Comparison of ENCODE assay signal across 24 mouse cellular contexts in the genomic region with DNA sequence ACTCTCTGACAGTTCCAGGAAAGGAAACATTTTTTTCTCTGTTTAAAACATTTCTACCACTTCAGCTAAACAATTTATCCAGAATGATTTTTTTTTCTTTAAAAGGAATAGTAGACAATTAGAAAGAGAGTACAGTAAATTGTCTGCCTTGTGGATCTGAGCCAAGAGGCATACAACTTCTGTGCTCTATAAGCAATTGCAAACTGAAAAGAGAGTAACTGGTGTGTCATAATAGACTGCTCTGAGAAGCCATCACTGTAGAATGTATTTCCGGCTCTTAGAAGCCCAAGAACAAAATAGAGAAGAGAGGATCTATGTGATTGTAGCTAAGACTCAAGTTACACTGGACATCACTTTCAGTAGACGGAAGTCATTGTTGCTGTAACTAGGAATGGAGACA.
A peak's percentile ranks its signal among the peaks of the same experiment; 100 is the strongest.
DNase-seq lines count a peak whose midpoint lies in the region; ATAC-seq and TF ChIP-seq lines count a peak whose summit lies in the region.
"Had no signal": no experiment of that assay in that cellular context is flagged by ENCODE, and none has a peak within 500 bp of the region (broad histone marks: within the 10 kb centered on the region; RNA-seq: fewer than 3 reads in every experiment).

No protein-coding gene starts in this region.

- peaks cover 22% of the 10 kb centered on the region for H3K4me1 ChIP-seq in intestine, embryonic 14.5 days (replicated peaks; ENCODE audit: control insufficient read depth, insufficient read depth, low read length)
- H3K4me1 ChIP-seq in intestine, postnatal 0 days (replicated peaks; ENCODE audit: control insufficient read depth, insufficient read depth, low read length): no peaks in the 10 kb centered on the region
- H3K4me1 ChIP-seq in lung, embryonic 14.5 days (ENCODE audit: insufficient read depth): peaks cover 13% of the 10 kb centered on the region
- peaks cover 2% of the 10 kb centered on the region; the same call in 1 of the 2 replicates for H3K4me1 ChIP-seq in stomach, embryonic 15.5 days
- H3K4me1 ChIP-seq in stomach, postnatal 0 days (replicated peaks; ENCODE audit: control insufficient read depth, insufficient read depth): no peaks in the 10 kb centered on the region
- no peaks in the 10 kb centered on the region; the same call in 1 of the 2 replicates for H3K4me1 ChIP-seq in intestine, embryonic 16.5 days (ENCODE audit: control insufficient read depth, insufficient read depth, low read length)
- no peaks in the 10 kb centered on the region for H3K4me1 ChIP-seq in hindbrain, embryonic 11.5 days (replicated peaks; ENCODE audit: control insufficient read depth, insufficient read depth, low read length)

- WGBS in intestine, embryonic 14.5 days: 43% methylated on average over 2 of the region's 2 CpGs
- WGBS in intestine, postnatal 0 days: 76% methylated on average over 2 of the region's 2 CpGs
- WGBS in lung, embryonic 14.5 days: 36% methylated on average over 2 of the region's 2 CpGs
- WGBS in stomach, embryonic 15.5 days: 56% methylated on average over 2 of the region's 2 CpGs
- WGBS in stomach, postnatal 0 days: 66% methylated on average over 2 of the region's 2 CpGs
- 60% methylated on average over 2 of the region's 2 CpGs for WGBS in intestine, embryonic 16.5 days
- 94% methylated on average over 2 of the region's 2 CpGs for WGBS in hindbrain, embryonic 11.5 days

- 0 out of 2 replicates have a peak overlapping the region, but pooled peaks have one; percentile 54 for H3K27ac ChIP-seq in intestine, embryonic 14.5 days (ENCODE audit: low read depth)
- no peak overlapping the region for H3K27ac ChIP-seq in intestine, postnatal 0 days (ENCODE audit: low read depth, low read length)
- no peak overlapping the region; the same call in 1 of the 2 replicates for H3K27ac ChIP-seq in lung, embryonic 14.5 days (ENCODE audit: low read depth)
- H3K27ac ChIP-seq in stomach, embryonic 15.5 days: peak overlapping the region; percentile 41; the same call in 1 of the 2 replicates
- no peak overlapping the region for H3K27ac ChIP-seq in stomach, postnatal 0 days (replicated peaks)
- peak overlapping the region; percentile 51; the same call in 1 of the 2 replicates for H3K27ac ChIP-seq in intestine, embryonic 16.5 days (ENCODE audit: low read length)
- H3K27ac ChIP-seq in hindbrain, embryonic 11.5 days (ENCODE audit: low read depth, low read length): no peak overlapping the region
- H3K27ac ChIP-seq: embryonic facial prominence, embryonic 13.5 days; embryonic facial prominence, embryonic 15.5 days; forebrain, embryonic 10.5 days; forebrain, embryonic 13.5 days; forebrain, embryonic 15.5 days had no signal

- no peak for ATAC-seq in intestine, embryonic 14.5 days (replicated peaks; ENCODE audit: low FRiP score, low TSS enrichment, low read depth)
- ATAC-seq in intestine, postnatal 0 days: no peak
- ATAC-seq in lung, embryonic 14.5 days (ENCODE audit: insufficient read depth): no peak
- no peak for ATAC-seq in stomach, embryonic 15.5 days (ENCODE audit: insufficient read depth, low FRiP score, low read depth)
- no peak for ATAC-seq in stomach, postnatal 0 days (ENCODE audit: low FRiP score, low TSS enrichment)
- ATAC-seq in intestine, embryonic 16.5 days: no peak
- ATAC-seq in hindbrain, embryonic 11.5 days (ENCODE audit: low FRiP score): no peak
- ATAC-seq: forebrain, embryonic 13.5 days; forebrain, embryonic 15.5 days had no signal

- H3K9ac ChIP-seq in intestine, embryonic 14.5 days (ENCODE audit: low read length): no peak overlapping the region
- no peak overlapping the region for H3K9ac ChIP-seq in intestine, postnatal 0 days (ENCODE audit: low read depth, low read length)
- no peak overlapping the region for H3K9ac ChIP-seq in lung, embryonic 14.5 days
- H3K9ac ChIP-seq in stomach, embryonic 15.5 days: no peak overlapping the region
- no peak overlapping the region for H3K9ac ChIP-seq in stomach, postnatal 0 days (ENCODE audit: low read length)
- no peak overlapping the region for H3K9ac ChIP-seq in intestine, embryonic 16.5 days (ENCODE audit: low read depth, low read length)
- H3K9ac ChIP-seq in hindbrain, embryonic 11.5 days (ENCODE audit: low read depth, low read length): no peak overlapping the region
- H3K9ac ChIP-seq: embryonic facial prominence, embryonic 13.5 days; embryonic facial prominence, embryonic 15.5 days; forebrain, embryonic 13.5 days; forebrain, embryonic 15.5 days had no signal

- no peak overlapping the region for H3K4me2 ChIP-seq in intestine, embryonic 14.5 days (ENCODE audit: low read length)
- no peak overlapping the region for H3K4me2 ChIP-seq in intestine, postnatal 0 days (replicated peaks; ENCODE audit: low read depth)
- no peak overlapping the region for H3K4me2 ChIP-seq in lung, embryonic 14.5 days
- no peak overlapping the region for H3K4me2 ChIP-seq in stomach, embryonic 15.5 days
- no peak overlapping the region for H3K4me2 ChIP-seq in stomach, postnatal 0 days (replicated peaks; ENCODE audit: low read depth)
- no peak overlapping the region for H3K4me2 ChIP-seq in intestine, embryonic 16.5 days (ENCODE audit: low read depth, low read length)
- no peak overlapping the region for H3K4me2 ChIP-seq in hindbrain, embryonic 11.5 days (replicated peaks; ENCODE audit: low read depth, low read length)
- H3K4me2 ChIP-seq: embryonic facial prominence, embryonic 13.5 days; embryonic facial prominence, embryonic 15.5 days; forebrain, embryonic 13.5 days; forebrain, embryonic 15.5 days had no signal

- H3K9me3 ChIP-seq in intestine, embryonic 14.5 days (ENCODE audit: control insufficient read depth, low read length): no peaks in the 10 kb centered on the region
- H3K9me3 ChIP-seq in intestine, postnatal 0 days (ENCODE audit: control insufficient read depth): no peaks in the 10 kb centered on the region
- H3K9me3 ChIP-seq in lung, embryonic 14.5 days (ENCODE audit: low read depth, low read length): no peaks in the 10 kb centered on the region
- H3K9me3 ChIP-seq in stomach, embryonic 15.5 days: no peaks in the 10 kb centered on the region
- H3K9me3 ChIP-seq in stomach, postnatal 0 days (ENCODE audit: control insufficient read depth, low read length): no peaks in the 10 kb centered on the region
- H3K9me3 ChIP-seq in intestine, embryonic 16.5 days (ENCODE audit: control insufficient read depth, low read length): no peaks in the 10 kb centered on the region
- H3K9me3 ChIP-seq in hindbrain, embryonic 11.5 days (ENCODE audit: control insufficient read depth, low read length): no peaks in the 10 kb centered on the region
- H3K9me3 ChIP-seq: embryonic facial prominence, embryonic 15.5 days; forebrain, embryonic 13.5 days; forebrain, embryonic 15.5 days had no signal

- H3K4me3 ChIP-seq in intestine, embryonic 14.5 days (ENCODE audit: low read depth, low read length): no peak overlapping the region
- H3K4me3 ChIP-seq in intestine, postnatal 0 days (ENCODE audit: low read depth, low read length): no peak overlapping the region
- no peak overlapping the region for H3K4me3 ChIP-seq in lung, embryonic 14.5 days (ENCODE audit: low read depth, low read length)
- no peak overlapping the region for H3K4me3 ChIP-seq in stomach, embryonic 15.5 days (replicated peaks)
- no peak overlapping the region for H3K4me3 ChIP-seq in stomach, postnatal 0 days (ENCODE audit: low read depth, low read length)
- no peak overlapping the region for H3K4me3 ChIP-seq in intestine, embryonic 16.5 days (ENCODE audit: low read length)
- no peak overlapping the region for H3K4me3 ChIP-seq in hindbrain, embryonic 11.5 days (ENCODE audit: low read depth, low read length)
- H3K4me3 ChIP-seq: embryonic facial prominence, embryonic 13.5 days; embryonic facial prominence, embryonic 15.5 days; erythroblast, embryonic 14.5 days; forebrain, embryonic 10.5 days; forebrain, embryonic 13.5 days; forebrain, embryonic 15.5 days had no signal

- TF ChIP-seq CTCF in intestine, postnatal 0 days (IDR thresholded peaks at IDR 0.05; ENCODE audit: low read depth): no peak
- TF ChIP-seq CTCF in lung, embryonic 14.5 days (IDR thresholded peaks at IDR 0.05; ENCODE audit: low read depth): no peak
- no peak for TF ChIP-seq CTCF in stomach, postnatal 0 days (IDR thresholded peaks at IDR 0.05; ENCODE audit: low read depth)

- no peak for TF ChIP-seq EP300 in stomach, postnatal 0 days (optimal IDR thresholded peaks at IDR 0.05)

- H3K27me3 ChIP-seq in intestine, embryonic 14.5 days (replicated peaks; ENCODE audit: control insufficient read depth, insufficient read depth, low read length): no peaks in the 10 kb centered on the region
- no peaks in the 10 kb centered on the region for H3K27me3 ChIP-seq in intestine, postnatal 0 days (replicated peaks; ENCODE audit: control insufficient read depth, insufficient read depth, low read length)
- H3K27me3 ChIP-seq in lung, embryonic 14.5 days (ENCODE audit: insufficient read depth, low read length): no peaks in the 10 kb centered on the region
- no peaks in the 10 kb centered on the region for H3K27me3 ChIP-seq in stomach, embryonic 15.5 days (replicated peaks)
- H3K27me3 ChIP-seq in stomach, postnatal 0 days (ENCODE audit: control insufficient read depth, insufficient read depth, low read length): no peaks in the 10 kb centered on the region
- H3K27me3 ChIP-seq in intestine, embryonic 16.5 days (replicated peaks; ENCODE audit: control insufficient read depth, insufficient read depth, low read length): no peaks in the 10 kb centered on the region
- no peaks in the 10 kb centered on the region for H3K27me3 ChIP-seq in hindbrain, embryonic 11.5 days (ENCODE audit: control insufficient read depth, insufficient read depth, low read length)
- H3K27me3 ChIP-seq: embryonic facial prominence, embryonic 13.5 days; embryonic facial prominence, embryonic 15.5 days; forebrain, embryonic 13.5 days; forebrain, embryonic 15.5 days had no signal

- H3K36me3 ChIP-seq in intestine, embryonic 14.5 days (ENCODE audit: control insufficient read depth, insufficient read depth, low read length): no peaks in the 10 kb centered on the region
- H3K36me3 ChIP-seq in intestine, postnatal 0 days (ENCODE audit: control insufficient read depth, insufficient read depth): no peaks in the 10 kb centered on the region
- no peaks in the 10 kb centered on the region for H3K36me3 ChIP-seq in lung, embryonic 14.5 days (ENCODE audit: insufficient read depth)
- no peaks in the 10 kb centered on the region for H3K36me3 ChIP-seq in stomach, embryonic 15.5 days
- H3K36me3 ChIP-seq in stomach, postnatal 0 days (ENCODE audit: control insufficient read depth, insufficient read depth, low read length): no peaks in the 10 kb centered on the region
- no peaks in the 10 kb centered on the region for H3K36me3 ChIP-seq in intestine, embryonic 16.5 days (ENCODE audit: control insufficient read depth, insufficient read depth, low read length)
- H3K36me3 ChIP-seq in hindbrain, embryonic 11.5 days (ENCODE audit: control insufficient read depth, insufficient read depth, low read length): no peaks in the 10 kb centered on the region
- H3K36me3 ChIP-seq: embryonic facial prominence, embryonic 15.5 days; forebrain, embryonic 15.5 days had no signal

- no peak for DNase-seq in intestine, embryonic 14.5 days (ENCODE audit: low spot score)
- peak; percentile 68 for DNase-seq in lung, embryonic 14.5 days
- DNase-seq in lung, postnatal 10 days: no peak
- DNase-seq in stomach, postnatal 0 days (ENCODE audit: low spot score): no peak
- DNase-seq in hindbrain, embryonic 11.5 days (ENCODE audit: low spot score): no peak
- DNase-seq: adrenal gland, adult 2 months; adrenal gland, postnatal 10 days; adrenal gland, postnatal 25 days; cerebellum, adult 11 months; cerebellum, adult 18-20 months; cerebellum, adult 8-10 months; cerebellum, adult 9-11 months; cerebellum, postnatal 14 days; cerebellum, postnatal 36 days; embryo, embryonic 11 days had no signal

Comparison
In these comparisons a context has a peak if more than half of its experiments do, and no peak if none do; other contexts are left out.
1. H3K27ac ChIP-seq: peak in intestine, embryonic 14.5 days (single experiment), stomach, embryonic 15.5 days (single experiment) and intestine, embryonic 16.5 days (single experiment); none in intestine, postnatal 0 days (single experiment), lung, embryonic 14.5 days (single experiment), stomach, postnatal 0 days (single experiment) and hindbrain, embryonic 11.5 days (single experiment).